Mouse (Mus musculus): ENCODE measurements around the gene Frrs1l. TPM values are rescaled to one million over a fixed set of nuclear protein-coding genes. Genes with fewer than 3 reads are reported as not detected.

The Frrs1l gene
- total and polyA plus RNA-seq, 2 experiments from 2014 or later = 21.2 to 37.9 TPM

- Histone ChIP-seq H3K27me3 (ENCODE audit: insufficient read depth, low read length) (no peaks in the 10 kb centered on the region), H3K4me1 (ENCODE audit: insufficient read depth, low read length) (no peaks in the 10 kb centered on the region), H3K4me2 (ENCODE audit: low read depth, low read length, poor library complexity, severe bottlenecking) (no peak overlapping the region), H3K9me3 (ENCODE audit: low read length) (no peaks in the 10 kb centered on the region), H3K4me3 (ENCODE audit: low read depth, low read length) (no peak overlapping the region), H3K9ac (replicated peaks; ENCODE audit: low read length, poor library complexity, severe bottlenecking) (no peak overlapping the region), H3K27ac (ENCODE audit: low read depth, low read length) (no peak overlapping the region), H3K36me3 (ENCODE audit: insufficient read depth, low read length) (peaks cover 11% of the 10 kb centered on the region; the same call in 1 of the 2 replicates)
- WGBS = no CpG with 5 or more reads among the region's 1 CpGs
- TF ChIP-seq CTCF (IDR thresholded peaks at IDR 0.05) = no peak
- DNase-seq (ENCODE audit: low spot score) (no peak), ATAC-seq (ENCODE audit: low FRiP score) (no peak)
These were observed 54.9 kb downstream of the Frrs1l start for GRCm38 (mm10) chr4:56935327-56935726.

GRCm38 (mm10) chr4:56933154-56933553 is 57.0 kb downstream of the Frrs1l start:
- ATAC-seq (ENCODE audit: low FRiP score) = no peak
- 92% methylated on average over 4 of the region's 4 CpGs for whole genome bisulfite sequencing
- no peak for DNase-seq (ENCODE audit: low spot score)
- Histone ChIP-seq H3K4me1 (ENCODE audit: insufficient read depth, low read length) (no peaks in the 10 kb centered on the region), H3K4me2 (ENCODE audit: low read depth, low read length, poor library complexity, severe bottlenecking) (no peak overlapping the region), H3K36me3 (ENCODE audit: insufficient read depth, low read length) (peaks cover 11% of the 10 kb centered on the region; the same call in 1 of the 2 replicates), H3K9ac (replicated peaks; ENCODE audit: low read length, poor library complexity, severe bottlenecking) (no peak overlapping the region), H3K9me3 (ENCODE audit: low read length) (no peaks in the 10 kb centered on the region), H3K27ac (ENCODE audit: low read depth, low read length) (no peak overlapping the region), H3K27me3 (ENCODE audit: insufficient read depth, low read length) (no peaks in the 10 kb centered on the region), H3K4me3 (ENCODE audit: low read depth, low read length) (no peak overlapping the region)
- no peak for TF ChIP-seq CTCF (IDR thresholded peaks at IDR 0.05)

- Histone ChIP-seq H3K27me3 (ENCODE audit: insufficient read depth, low read length) (no peaks in the 10 kb centered on the region), H3K4me2 (ENCODE audit: low read depth, low read length, poor library complexity, severe bottlenecking) (no peak overlapping the region), H3K9ac (replicated peaks; ENCODE audit: low read length, poor library complexity, severe bottlenecking) (no peak overlapping the region), H3K4me1 (ENCODE audit: insufficient read depth, low read length) (no peaks in the 10 kb centered on the region), H3K4me3 (ENCODE audit: low read depth, low read length) (no peak overlapping the region), H3K9me3 (ENCODE audit: low read length) (no peaks in the 10 kb centered on the region), H3K36me3 (ENCODE audit: insufficient read depth, low read length) (peaks cover 11% of the 10 kb centered on the region; the same call in 1 of the 2 replicates), H3K27ac (ENCODE audit: low read depth, low read length) (no peak overlapping the region)
- no peak for DNase-seq (ENCODE audit: low spot score)
- WGBS = 43% methylated on average over 7 of the region's 7 CpGs
- ATAC-seq (ENCODE audit: low FRiP score) = no peak
- no peak for TF ChIP-seq CTCF (IDR thresholded peaks at IDR 0.05)
These were observed 58.1 kb downstream of the Frrs1l start for GRCm38 (mm10) chr4:56932096-56932495.

- no peaks in the 10 kb centered on the region for H3K4me1 ChIP-seq (ENCODE audit: insufficient read depth, low read length)
- no peak overlapping the region for H3K4me3 ChIP-seq (ENCODE audit: low read depth, low read length)
- TF ChIP-seq CTCF (IDR thresholded peaks at IDR 0.05) = no peak
- no peak for DNase-seq (ENCODE audit: low spot score)
- ATAC-seq (ENCODE audit: low FRiP score) = no peak
- H3K9me3 ChIP-seq (ENCODE audit: low read length) = no peaks in the 10 kb centered on the region
- 89% methylated on average over 4 of the region's 4 CpGs for WGBS
- H3K27me3 ChIP-seq (ENCODE audit: insufficient read depth, low read length) = no peaks in the 10 kb centered on the region
- no peak overlapping the region for H3K9ac ChIP-seq (replicated peaks; ENCODE audit: low read length, poor library complexity, severe bottlenecking)
- H3K27ac ChIP-seq (ENCODE audit: low read depth, low read length) = no peak overlapping the region
- H3K36me3 ChIP-seq (ENCODE audit: insufficient read depth, low read length) = peaks cover 7% of the 10 kb centered on the region; the same call in 1 of the 2 replicates
- no peak overlapping the region for H3K4me2 ChIP-seq (ENCODE audit: low read depth, low read length, poor library complexity, severe bottlenecking)
These were observed 59.9 kb downstream of the Frrs1l start for GRCm38 (mm10) chr4:56930312-56930711.

- no peak for TF ChIP-seq CTCF (IDR thresholded peaks at IDR 0.05)
- Histone ChIP-seq H3K36me3 (ENCODE audit: insufficient read depth, low read length) (peaks cover 24% of the 10 kb centered on the region), H3K9me3 (ENCODE audit: low read length) (no peaks in the 10 kb centered on the region), H3K27ac (ENCODE audit: low read depth, low read length) (no peak overlapping the region), H3K4me1 (ENCODE audit: insufficient read depth, low read length) (no peaks in the 10 kb centered on the region), H3K4me3 (ENCODE audit: low read depth, low read length) (no peak overlapping the region), H3K9ac (replicated peaks; ENCODE audit: low read length, poor library complexity, severe bottlenecking) (no peak overlapping the region), H3K27me3 (ENCODE audit: insufficient read depth, low read length) (no peaks in the 10 kb centered on the region), H3K4me2 (ENCODE audit: low read depth, low read length, poor library complexity, severe bottlenecking) (no peak overlapping the region)
- 90% methylated on average over 4 of the region's 4 CpGs for WGBS
- ATAC-seq (ENCODE audit: low FRiP score) (no peak), DNase-seq (ENCODE audit: low spot score) (no peak)
These were observed 63.2 kb downstream of the Frrs1l start for GRCm38 (mm10) chr4:56926971-56927370.

GRCm38 (mm10) chr4:56922229-56922628 is 68.0 kb downstream of the Frrs1l start:
- Histone ChIP-seq H3K4me1 (ENCODE audit: insufficient read depth, low read length) (no peaks in the 10 kb centered on the region), H3K36me3 (ENCODE audit: insufficient read depth, low read length) (peaks cover 24% of the 10 kb centered on the region), H3K27me3 (ENCODE audit: insufficient read depth, low read length) (no peaks in the 10 kb centered on the region), H3K27ac (ENCODE audit: low read depth, low read length) (no peak overlapping the region), H3K4me3 (ENCODE audit: low read depth, low read length) (no peak overlapping the region), H3K4me2 (ENCODE audit: low read depth, low read length, poor library complexity, severe bottlenecking) (no peak overlapping the region), H3K9ac (replicated peaks; ENCODE audit: low read length, poor library complexity, severe bottlenecking) (no peak overlapping the region), H3K9me3 (ENCODE audit: low read length) (no peaks in the 10 kb centered on the region)
- no peak for DNase-seq (ENCODE audit: low spot score)
- no peak for ATAC-seq (ENCODE audit: low FRiP score)
- WGBS = 95% methylated on average over 11 of the region's 11 CpGs
- TF ChIP-seq CTCF (IDR thresholded peaks at IDR 0.05) = no peak

Measured in midbrain, postnatal 0 days (tissue).